Mouse (Mus musculus): ENCODE measurements around the gene Zfp420.
A peak's percentile ranks its signal among the peaks of the same experiment; 100 is the strongest.
"Not testable (repeated sequence)": the region's sequence is repeated elsewhere in the genome, so short reads cannot be mapped to it uniquely, and the experiment has no call there.

Gene Zfp420

GRCm38 (mm10) chr7:29859532-29860517, at the start of gene Zfp420:
Gene Zfp420 (plus strand): TSS chr7:29859979.
- DNase-seq (ENCODE audit: low spot score), result peak; percentile 86

GRCm38 (mm10) chr7:29812244-29812643, 47.5 kb upstream of the Zfp420 start:
- DNase-seq (ENCODE audit: low spot score), result no peak

GRCm38 (mm10) chr7:29814381-29814780, 45.4 kb upstream of the Zfp420 start:
- no peak for DNase-seq (ENCODE audit: low spot score)

- no peak for DNase-seq (ENCODE audit: low spot score)
Measured at GRCm38 (mm10) chr7:29815061-29815784, 44.6 kb upstream of the Zfp420 start.

- DNase-seq (ENCODE audit: low spot score), result peak; percentile 93
Measured at GRCm38 (mm10) chr7:29815910-29816429, 43.8 kb upstream of the Zfp420 start, which contains the start of gene Zfp790. Gene Zfp790 (plus strand): TSS chr7:29816114.

GRCm38 (mm10) chr7:29818619-29819254, 41.0 kb upstream of the Zfp420 start:
- peak; percentile 84 for DNase-seq (ENCODE audit: low spot score)

GRCm38 (mm10) chr7:29828001-29828400, 31.8 kb upstream of the Zfp420 start:
- no peak for DNase-seq (ENCODE audit: low spot score)

GRCm38 (mm10) chr7:29829804-29830203, 30.0 kb upstream of the Zfp420 start:
- DNase-seq (ENCODE audit: low spot score), result no peak

- DNase-seq (ENCODE audit: low spot score), result no peak
Measured at GRCm38 (mm10) chr7:29836816-29837215, 23.0 kb upstream of the Zfp420 start.

GRCm38 (mm10) chr7:29839256-29839655, 20.5 kb upstream of the Zfp420 start:
- DNase-seq (ENCODE audit: low spot score), result no peak

- DNase-seq (ENCODE audit: low spot score), result peak; percentile 36
Measured at GRCm38 (mm10) chr7:29842105-29842504, 17.7 kb upstream of the Zfp420 start.

GRCm38 (mm10) chr7:29844616-29845015, 15.2 kb upstream of the Zfp420 start:
- DNase-seq (ENCODE audit: low spot score), result no peak

- DNase-seq (ENCODE audit: low spot score), result no peak
Measured at GRCm38 (mm10) chr7:29852831-29853218, 7.0 kb upstream of the Zfp420 start.

- DNase-seq (ENCODE audit: low spot score), result peak; percentile 87
Measured at GRCm38 (mm10) chr7:29853219-29853842, 6.4 kb upstream of the Zfp420 start, which contains the start of gene Zfp940. Gene Zfp940 (minus strand): TSS chr7:29853669.

GRCm38 (mm10) chr7:29861660-29862059, 1.9 kb downstream of the Zfp420 start:
- no peak for DNase-seq (ENCODE audit: low spot score)

- DNase-seq (ENCODE audit: low spot score), result no peak
Measured at GRCm38 (mm10) chr7:29874256-29874655, 14.5 kb downstream of the Zfp420 start.

- not testable (repeated sequence) for DNase-seq (ENCODE audit: low spot score)
Measured at GRCm38 (mm10) chr7:29877561-29877960, 17.8 kb downstream of the Zfp420 start.

GRCm38 (mm10) chr7:29880056-29880455, 20.3 kb downstream of the Zfp420 start:
- no peak for DNase-seq (ENCODE audit: low spot score)

- no peak for DNase-seq (ENCODE audit: low spot score)
Measured at GRCm38 (mm10) chr7:29880916-29881315, 21.1 kb downstream of the Zfp420 start.

GRCm38 (mm10) chr7:29890501-29890900, 30.7 kb downstream of the Zfp420 start:
- DNase-seq (ENCODE audit: low spot score), result no peak

- no peak for DNase-seq (ENCODE audit: low spot score)
Measured at GRCm38 (mm10) chr7:29892756-29893155, 33.0 kb downstream of the Zfp420 start.
